Mouse (Mus musculus) left cerebral cortex, postnatal 36 days (tissue): ENCODE results near the gene Dmpk. TPM values are rescaled to one million over a fixed set of nuclear protein-coding genes. Genes with fewer than 3 reads are reported as not detected.

ENCODE experiments used
- DNase-seq, 2 experiments: peaks; one replicate each; pipeline ENCODE4 v3.0.0; 2021 to 2022; ENCODE audit warnings: low spot score in 2 of 2, mixed read lengths in 1 of 2
- intact Hi-C: fragments of 180-260 bp; cut with DNase I; formaldehyde crosslinking; loops from one replicate; pipeline ENCODE4 v1.15.1; 2025
- total RNA-seq, 2 experiments: library from RNA; stranded (reverse); gene quantifications; 2 replicates each; pipeline ENCODE4 v1.2.3; 2021

The Dmpk gene
- total RNA-seq, 2 experiments from 2014 or later = 21.4 to 40.2 TPM

DNA sequence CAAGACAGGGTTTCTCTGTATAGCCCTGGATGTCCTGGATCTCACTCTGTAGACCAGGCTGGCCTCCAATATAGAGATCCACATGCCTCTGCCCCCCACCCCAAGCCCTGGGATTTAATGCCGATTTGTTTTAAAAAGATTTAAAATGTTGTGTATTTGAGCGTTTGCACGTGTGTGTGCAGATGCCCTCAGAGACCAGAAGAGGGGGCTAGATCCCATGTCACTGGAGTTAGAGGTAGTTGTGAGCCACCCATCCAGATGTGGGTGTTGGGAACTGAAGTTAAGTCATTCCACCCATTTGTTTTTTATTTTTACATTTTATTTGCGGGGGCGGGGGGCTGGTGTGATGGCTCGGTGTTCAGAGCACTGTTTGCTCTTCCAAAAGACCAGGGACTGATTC is 9.2 kb upstream of the Dmpk start:
- DNase-seq = no peak
- intact Hi-C loops = loop anchor here (2.0 kb wide), 1 partner anchor 18 kb away; no protein-coding TSS in a partner anchor

DNA sequence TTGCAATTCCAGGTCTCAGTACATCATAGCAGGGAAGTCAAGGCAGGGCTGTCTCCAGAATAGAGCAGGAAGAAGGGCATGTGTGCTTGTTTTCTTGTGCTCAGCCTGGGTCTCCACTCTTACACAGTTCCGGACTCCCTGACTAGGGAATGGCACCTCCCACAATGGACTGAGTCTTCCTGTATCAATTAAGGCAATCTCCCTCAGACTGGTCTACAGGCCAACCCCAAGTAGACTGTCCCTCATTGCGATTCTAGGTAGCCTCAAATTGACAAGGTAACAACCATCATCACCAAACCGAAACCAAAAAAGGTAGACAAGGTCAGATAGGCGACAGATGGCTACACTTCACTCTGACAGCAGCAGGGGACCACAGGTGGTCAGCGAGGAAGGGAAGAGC is 8.4 kb upstream of the Dmpk start:
- intact Hi-C loops = loop anchor here (2.0 kb wide), 1 partner anchor 18 kb away; no protein-coding TSS in a partner anchor
- no peak for DNase-seq

DNA sequence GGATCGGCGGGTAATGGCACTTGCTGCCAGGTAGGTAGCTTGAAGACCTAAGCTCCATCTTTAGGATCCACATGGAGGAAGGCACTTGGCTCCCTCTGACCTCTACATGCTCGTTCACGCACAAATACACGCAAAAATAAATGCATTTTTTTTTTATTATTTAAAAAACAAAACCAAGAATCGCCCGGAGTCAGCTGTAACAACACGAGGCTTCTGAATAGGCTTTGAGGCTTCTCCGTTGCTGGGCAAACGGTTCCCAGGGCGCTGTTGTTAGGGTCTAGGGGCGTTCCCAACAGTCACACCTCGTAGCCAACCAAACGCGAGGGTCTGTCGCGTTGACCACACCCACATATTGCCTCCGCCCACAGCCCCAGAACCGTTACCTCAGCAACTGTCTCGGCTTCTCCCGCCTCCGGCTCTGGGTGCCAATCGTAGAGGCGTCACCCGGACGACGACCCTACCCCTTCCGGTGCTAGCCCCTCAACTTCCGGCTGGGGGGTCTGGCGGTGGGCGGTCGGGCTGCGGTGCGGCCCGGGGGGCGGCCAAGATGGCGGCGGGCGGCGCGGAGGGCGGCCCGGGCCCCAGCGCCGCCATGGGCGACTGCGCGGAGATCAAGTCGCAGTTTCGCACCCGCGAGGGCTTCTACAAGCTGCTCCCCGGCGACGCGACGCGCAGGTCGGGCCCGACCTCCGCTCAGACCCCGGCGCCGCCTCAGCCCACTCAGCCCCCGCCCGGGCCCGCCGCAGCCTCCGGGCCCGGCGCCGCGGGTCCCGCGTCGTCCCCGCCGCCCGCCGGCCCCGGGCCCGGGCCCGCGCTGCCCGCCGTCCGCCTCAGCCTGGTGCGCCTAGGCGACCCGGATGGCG is 7.7 kb upstream of the Dmpk start, which contains the start of gene Dmwd:
TSS of gene Dmwd (plus strand) at position 505 of the 863 bp plus-strand sequence.
- DNase-seq = peak; percentile 95 to 96
- intact Hi-C loops = loop anchor here (2.0 kb wide), 1 partner anchor 17 kb away; no protein-coding TSS in a partner anchor

DNA sequence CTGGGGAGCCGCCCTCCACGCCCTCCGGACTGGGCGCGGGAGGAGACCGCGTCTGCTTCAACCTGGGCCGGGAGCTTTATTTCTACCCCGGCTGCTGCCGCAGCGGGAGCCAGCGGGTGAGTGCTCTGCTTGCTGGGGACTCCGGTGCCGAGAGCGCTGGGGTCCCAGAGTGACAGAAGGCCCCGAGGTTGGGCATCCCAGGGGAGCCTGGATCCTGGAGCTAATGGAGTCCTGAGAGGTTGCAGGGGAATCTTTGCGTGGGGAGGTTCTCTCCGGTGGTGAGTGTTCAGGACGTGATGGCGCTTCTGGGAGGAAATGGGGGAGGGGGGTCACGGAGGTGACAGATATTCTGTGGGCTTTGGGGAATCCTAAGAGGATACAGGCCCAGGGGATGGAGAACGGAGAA is 7.1 kb upstream of the Dmpk start:
- DNase-seq = no peak
- intact Hi-C loops = no loop called here

DNA sequence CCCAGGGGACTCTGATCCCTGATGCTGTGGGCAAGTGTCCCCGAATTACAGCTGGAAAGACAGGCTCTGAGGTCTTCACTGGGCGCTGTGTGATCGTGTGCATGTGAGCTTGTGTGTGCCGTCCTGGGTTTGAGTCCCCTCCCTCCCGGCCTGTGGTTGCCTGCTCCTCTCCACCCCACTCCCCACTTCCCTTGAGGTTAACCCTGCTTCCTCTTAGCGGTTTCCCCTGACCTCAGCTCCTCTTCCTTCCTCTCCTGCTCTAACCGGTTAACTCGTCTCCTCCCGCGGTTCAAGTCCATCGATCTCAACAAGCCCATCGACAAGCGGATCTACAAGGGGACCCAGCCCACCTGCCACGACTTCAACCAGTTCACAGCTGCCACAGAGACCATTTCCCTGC is 5.9 kb upstream of the Dmpk start:
- intact Hi-C loops = no loop called here

DNA sequence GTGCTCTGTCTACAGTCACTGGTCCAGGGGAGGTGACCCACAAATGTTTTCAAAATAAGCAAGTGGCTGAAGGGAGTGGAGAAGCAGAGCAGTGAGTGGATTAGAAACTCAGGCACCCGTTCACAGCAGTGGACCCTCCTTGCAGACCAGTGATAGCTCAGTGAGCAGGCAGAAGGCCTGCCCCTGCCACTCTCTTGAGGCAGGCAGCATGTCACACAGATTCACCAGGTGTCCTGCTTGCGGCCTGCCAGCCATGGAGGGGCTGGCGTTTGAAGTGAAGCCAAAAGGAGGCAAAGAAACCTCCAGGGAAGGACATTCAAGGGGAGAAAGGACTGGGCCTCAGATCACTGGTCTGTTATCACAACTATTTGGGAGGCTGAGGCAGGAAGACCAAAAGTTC is 4.9 kb upstream of the Dmpk start:
- DNase-seq = no peak
- intact Hi-C loops = no loop called here

More for the DNA sequence above, 5.9 kb upstream of the Dmpk start:
- no peak for DNase-seq

DNA sequence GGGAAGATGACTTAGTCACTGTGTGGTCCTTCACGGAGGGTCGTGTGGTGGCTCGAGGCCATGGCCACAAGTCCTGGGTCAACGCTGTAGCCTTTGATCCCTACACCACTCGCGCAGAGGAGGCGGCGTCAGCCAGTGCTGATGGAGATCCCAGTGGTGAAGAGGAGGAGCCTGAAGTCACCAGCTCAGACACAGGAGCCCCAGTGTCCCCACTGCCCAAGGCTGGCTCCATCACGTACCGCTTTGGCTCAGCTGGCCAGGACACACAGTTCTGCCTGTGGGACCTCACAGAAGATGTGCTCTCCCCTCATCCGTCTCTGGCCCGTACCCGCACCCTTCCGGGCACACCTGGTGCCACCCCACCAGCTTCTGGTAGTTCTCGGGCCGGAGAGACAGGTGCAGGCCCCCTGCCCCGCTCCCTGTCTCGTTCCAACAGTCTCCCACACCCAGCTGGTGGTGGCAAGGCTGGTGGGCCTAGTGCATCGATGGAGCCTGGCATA is 3.1 kb upstream of the Dmpk start:
- no peak for DNase-seq
- intact Hi-C loops = no loop called here

DNA sequence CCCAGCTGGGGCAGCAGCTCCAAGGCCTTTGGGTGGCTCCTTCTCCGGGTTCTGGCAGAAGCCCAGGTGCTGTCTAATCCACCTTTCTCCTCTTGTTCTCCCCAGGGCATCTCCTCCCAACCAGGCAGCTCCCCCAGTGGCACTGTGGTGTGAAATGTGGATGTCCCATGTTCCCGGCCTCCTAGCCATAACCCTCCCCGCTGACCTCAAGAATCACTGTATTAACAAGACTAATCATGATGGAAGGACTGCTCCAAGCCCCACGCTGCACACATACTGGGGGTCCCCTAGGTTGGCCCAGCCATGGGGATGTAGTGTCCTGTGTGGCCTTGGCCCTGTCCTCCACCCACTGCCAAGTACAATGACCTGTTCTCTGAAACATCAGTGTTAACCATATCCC is 1.5 kb upstream of the Dmpk start:
- no peak for DNase-seq
- intact Hi-C loops = no loop called here

DNA sequence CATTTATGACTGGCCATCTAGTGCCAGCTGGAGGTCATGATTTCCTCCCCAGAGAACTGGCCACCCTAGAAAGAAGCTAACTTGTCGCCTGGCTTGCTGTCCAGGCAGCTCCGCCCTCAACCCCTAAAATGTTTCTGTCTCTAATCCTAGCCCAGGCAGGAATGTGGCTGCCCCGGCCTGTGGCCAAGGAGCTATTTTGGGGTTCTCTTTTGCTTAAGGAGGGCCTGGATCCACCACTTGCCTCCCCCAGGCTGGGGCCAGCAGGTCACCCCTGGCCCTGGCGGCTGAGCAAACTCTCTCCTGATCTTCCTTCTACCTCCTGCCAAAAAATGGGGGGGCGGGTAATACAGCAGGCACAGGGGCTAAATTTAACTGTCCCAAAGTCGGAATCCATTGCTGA is 553 bp upstream of the Dmpk start:
- intact Hi-C loops = no loop called here

DNA sequence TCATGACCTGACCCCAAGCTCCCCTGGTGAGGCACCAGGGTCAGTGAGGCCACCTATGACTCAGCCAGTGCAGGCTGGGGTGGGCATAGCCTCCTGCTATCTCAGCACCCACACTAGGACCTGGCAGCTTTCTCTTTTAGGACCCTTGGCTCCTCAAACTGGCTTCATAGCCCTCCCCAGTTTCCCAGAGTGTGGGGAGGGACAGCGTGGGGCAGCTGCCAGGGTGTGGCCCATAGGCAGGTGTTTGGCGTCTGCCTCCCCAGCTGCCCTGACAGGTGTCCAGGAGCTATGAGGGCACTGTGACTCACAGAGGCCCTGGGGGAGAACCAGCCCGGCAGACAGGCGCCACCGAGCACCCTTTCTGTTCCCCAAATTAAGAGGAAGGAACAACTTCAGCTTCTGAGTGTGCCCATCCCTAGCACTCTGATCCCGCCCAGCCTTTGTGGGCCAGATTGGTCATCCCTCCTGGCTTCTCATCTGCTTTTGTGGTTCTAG is 675 bp downstream of the Dmpk start:
- intact Hi-C loops = no loop called here
- no peak for DNase-seq

More for the DNA sequence above, 553 bp upstream of the Dmpk start:
- DNase-seq = no peak

DNA sequence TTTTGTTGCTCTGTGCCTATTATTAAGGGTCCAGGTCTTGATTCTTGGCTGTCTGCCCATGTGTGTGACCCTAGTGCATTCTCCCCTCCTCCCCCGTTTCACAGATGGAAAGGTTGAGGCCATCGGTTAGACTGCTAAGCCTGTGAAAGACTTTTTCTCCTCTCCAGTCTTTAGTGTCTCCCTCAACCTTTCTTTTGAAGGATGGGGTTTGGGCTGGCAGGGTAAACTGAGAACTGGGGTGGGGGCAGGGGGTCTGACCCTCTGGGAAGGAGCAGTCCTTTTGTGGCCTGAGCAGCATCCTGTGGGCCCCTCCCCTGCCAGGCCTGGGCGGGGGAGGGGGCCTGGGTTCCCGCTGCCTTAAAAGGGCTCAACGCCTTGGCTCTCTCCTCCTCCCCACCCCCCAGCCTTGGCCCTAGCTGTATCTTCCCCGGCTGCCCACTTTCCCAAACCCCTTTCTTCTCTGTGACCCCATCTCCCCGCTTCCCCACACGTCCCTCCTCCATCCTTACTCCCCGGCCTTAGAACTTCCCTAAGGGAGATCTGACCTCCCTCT is 1.3 kb downstream of the Dmpk start:
- intact Hi-C loops = no loop called here
- no peak for DNase-seq

DNA sequence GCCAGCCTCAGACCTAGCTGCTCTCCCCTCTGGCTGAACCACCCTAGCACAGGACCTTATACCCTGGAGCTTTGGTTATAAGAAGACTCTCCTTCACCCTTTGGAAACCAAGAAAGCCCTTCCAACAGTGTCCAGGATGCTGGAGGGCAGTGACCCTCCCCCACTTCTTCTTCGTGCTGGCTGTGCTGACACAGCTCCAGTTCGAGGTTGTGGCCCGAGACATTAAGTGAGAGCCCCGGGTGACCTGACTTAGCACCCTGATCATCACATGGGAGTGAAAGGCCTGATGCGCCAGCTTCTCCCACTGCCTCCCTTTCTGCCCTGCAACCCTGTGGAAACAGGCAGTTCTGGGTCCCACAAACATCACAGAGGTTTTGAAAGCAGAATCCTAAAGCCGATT is 1.8 kb downstream of the Dmpk start:
- no peak for DNase-seq
- intact Hi-C loops = no loop called here

DNA sequence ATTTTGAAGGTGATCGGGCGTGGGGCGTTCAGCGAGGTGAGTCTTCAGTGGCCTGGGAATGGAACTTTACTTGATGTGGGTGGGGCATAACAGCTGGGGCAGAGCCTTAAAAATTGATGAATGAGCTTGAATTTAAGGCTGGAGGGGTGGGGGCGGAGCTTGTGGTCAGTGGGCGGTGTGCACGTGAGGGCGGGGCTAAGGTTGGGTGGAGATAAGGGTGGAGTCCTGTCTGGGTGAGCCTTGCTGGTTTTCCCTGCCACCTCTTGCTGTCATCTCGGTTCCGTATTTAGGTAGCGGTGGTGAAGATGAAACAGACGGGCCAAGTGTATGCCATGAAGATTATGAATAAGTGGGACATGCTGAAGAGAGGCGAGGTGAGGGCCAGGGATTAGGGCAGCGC is 2.4 kb downstream of the Dmpk start:
- no peak for DNase-seq
- intact Hi-C loops = no loop called here

DNA sequence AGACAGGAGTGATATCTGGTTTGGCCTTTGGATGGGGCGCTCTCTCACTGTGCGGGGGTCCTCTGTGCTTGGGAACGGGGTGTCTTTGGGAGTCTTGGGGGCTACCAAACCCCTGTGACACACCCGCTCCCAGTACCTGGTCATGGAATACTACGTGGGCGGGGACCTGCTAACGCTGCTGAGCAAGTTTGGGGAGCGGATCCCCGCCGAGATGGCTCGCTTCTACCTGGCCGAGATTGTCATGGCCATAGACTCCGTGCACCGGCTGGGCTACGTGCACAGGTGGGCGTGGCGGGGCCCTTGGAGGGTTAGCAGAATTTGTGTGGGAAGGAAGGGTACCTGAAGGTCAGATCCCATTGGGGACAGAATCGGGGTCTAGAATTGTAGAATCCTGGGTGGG is 3.1 kb downstream of the Dmpk start:
- intact Hi-C loops = no loop called here
- no peak for DNase-seq

DNA sequence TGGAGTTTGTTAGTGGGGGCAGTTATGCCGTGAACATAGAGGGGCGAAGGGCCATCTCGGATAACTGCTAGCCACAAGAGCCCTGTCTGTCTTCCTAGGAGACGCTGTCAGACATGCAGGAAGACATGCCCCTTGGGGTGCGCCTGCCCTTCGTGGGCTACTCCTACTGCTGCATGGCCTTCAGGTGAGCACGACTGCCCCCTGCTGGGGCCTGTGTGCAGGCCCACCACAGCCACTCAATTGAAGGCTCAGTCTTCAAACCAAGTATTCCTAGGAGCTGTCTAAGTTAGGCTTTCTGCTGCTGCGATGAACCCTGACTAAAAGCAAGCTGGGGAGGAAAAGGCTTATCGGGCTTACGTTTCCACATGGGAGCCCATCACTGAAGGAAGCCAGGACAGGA is 5.2 kb downstream of the Dmpk start:
- intact Hi-C loops = no loop called here
- DNase-seq = no peak

DNA sequence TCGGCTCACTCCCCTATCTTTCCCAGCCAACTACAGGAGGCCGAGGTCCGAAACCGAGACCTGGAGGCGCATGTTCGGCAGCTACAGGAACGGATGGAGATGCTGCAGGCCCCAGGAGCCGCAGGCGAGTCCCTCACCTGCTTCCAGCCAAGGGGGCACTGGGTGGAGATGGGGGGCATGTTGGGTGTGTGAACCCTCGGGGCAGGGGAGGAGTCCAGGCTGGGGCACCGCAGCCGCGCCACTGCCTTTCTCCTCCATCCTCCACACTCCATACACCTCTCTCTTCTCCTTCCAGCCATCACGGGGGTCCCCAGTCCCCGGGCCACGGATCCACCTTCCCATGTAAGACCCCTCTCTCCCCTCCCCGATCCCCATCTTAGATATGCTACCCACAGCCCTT is 8.3 kb downstream of the Dmpk start:
- no peak for DNase-seq
- intact Hi-C loops = loop anchor here (2.0 kb wide), 1 partner anchor 17 kb away; no protein-coding TSS in a partner anchor

DNA sequence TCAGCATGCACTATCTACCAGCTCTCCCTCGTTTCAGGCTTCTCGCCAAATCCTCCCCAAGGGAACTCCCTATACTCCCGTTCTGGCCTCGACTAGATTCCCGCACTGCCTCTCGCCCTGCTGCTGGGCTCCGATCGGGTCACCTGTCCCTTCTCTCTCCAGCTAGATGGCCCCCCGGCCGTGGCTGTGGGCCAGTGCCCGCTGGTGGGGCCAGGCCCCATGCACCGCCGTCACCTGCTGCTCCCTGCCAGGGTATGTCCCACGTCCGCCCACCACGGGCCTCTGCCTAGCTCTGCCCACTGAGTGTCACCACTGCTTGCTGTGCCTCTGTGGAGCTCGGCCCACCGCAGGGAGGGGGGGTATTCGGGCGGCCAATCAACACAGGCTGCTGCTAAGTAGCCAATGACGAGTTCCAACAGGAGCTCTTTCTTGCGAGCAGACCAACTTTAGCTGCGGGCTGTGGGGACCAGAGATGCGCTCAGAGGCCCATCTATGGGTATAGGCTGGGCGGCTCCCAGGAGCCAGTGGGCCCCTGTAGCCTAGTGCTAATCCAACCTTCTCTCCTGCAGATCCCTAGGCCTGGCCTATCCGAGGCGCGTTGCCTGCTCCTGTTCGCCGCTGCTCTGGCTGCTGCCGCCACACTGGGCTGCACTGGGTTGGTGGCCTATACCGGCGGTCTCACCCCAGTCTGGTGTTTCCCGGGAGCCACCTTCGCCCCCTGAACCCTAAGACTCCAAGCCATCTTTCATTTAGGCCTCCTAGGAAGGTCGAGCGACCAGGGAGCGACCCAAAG is 8.9 kb downstream of the Dmpk start:
- intact Hi-C loops = loop anchor here (2.0 kb wide), 1 partner anchor 18 kb away; no protein-coding TSS in a partner anchor
- DNase-seq = no peak

DNA sequence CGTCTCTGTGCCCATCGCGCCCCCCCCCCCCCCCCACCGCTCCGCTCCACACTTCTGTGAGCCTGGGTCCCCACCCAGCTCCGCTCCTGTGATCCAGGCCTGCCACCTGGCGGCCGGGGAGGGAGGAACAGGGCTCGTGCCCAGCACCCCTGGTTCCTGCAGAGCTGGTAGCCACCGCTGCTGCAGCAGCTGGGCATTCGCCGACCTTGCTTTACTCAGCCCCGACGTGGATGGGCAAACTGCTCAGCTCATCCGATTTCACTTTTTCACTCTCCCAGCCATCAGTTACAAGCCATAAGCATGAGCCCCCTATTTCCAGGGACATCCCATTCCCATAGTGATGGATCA is 9.5 kb downstream of the Dmpk start:
- intact Hi-C loops = loop anchor here (2.0 kb wide), 1 partner anchor 18 kb away; no protein-coding TSS in a partner anchor
- DNase-seq = peak; percentile 68 to 75

DNA sequence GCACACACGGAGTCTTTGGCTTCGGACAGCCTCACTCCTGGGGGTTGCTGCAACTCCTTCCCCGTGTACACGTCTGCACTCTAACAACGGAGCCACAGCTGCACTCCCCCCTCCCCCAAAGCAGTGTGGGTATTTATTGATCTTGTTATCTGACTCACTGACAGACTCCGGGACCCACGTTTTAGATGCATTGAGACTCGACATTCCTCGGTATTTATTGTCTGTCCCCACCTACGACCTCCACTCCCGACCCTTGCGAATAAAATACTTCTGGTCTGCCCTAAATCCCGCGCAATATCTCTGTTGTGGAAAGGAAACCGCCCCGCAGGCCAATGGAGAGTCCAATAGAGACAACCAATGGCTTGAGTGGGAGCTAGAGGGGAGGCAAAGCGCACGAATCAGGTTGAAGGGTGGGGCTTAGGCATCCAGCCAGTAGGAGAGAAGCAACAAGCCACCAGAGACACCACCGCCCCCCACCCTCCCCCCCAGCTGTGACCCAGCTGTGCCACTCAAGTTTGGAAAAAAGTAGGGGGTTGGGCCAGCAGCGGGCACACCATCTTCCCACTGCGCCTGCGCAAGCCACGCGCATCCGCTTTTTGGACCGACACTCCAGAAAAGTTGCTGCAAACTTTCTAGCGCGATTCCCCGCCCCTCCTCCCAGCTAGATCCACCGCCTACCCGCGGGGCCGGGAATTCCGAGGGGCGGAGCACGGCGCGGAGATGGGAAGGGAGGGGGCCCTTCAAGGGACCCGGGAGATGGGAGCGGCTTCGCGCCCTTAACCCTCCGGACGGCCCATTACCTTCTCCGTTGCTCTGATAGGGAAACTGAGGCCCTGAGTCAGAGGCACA is 10.1 kb downstream of the Dmpk start:
- DNase-seq = peak; percentile 80 to 83
- intact Hi-C loops = loop anchor here (2.0 kb wide), 1 partner anchor 19 kb away; no protein-coding TSS in a partner anchor
